Mouse (Mus musculus): ENCODE measurements around the gene Fat3.

DNA sequence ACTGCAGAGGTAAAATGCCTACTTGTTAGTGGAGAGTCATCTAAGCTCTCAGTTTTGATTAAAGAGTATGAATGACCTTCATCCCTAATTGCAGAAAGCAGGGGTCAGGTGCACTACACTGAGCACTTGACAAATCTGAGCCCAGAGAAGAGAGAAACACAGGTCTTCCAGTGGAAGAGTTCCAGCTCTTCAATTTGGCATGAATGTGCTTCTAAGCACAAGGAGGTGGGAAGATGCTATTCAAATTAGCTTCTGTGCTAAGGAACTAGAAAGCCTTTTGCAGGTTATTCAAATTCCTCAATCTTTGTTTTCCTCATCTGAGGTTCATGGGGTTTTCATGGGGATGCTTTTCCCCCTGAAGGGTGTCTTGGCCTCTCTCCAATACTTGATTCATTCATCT, 194.9 kb downstream of the Fat3 start:
- TF ChIP-seq CTCF (conservative IDR thresholded peaks at IDR 0.05; ENCODE audit: insufficient read depth, insufficient read length, low read depth, low read length) (no peak), POLR2A (IDR thresholded peaks at IDR 0.05; ENCODE audit: low read depth, low read length) (no peak)

Measured in kidney, adult 2 months (tissue).